Mouse (Mus musculus) cortical plate, adult 2 months (tissue): ENCODE measurements around the gene Efna3.

ENCODE experiments used
- CTCF ChIP-seq: fragments of 200-500 bp; IDR thresholded peaks from 2 replicates; pipeline ENCODE4 v1.5.1; 2011; ENCODE audit warnings: mild to moderate bottlenecking, control low read depth, low read length; ENCODE audit not compliant: insufficient read depth; ENCODE audit errors: extremely low read depth
- POLR2A ChIP-seq: fragments of 200-500 bp; IDR thresholded peaks from 2 replicates; pipeline ENCODE4 v1.6.1; 2011; ENCODE audit warnings: mild to moderate bottlenecking, low read length, control low read depth; ENCODE audit not compliant: insufficient read depth; ENCODE audit errors: extremely low read depth

- TF ChIP-seq CTCF (no peak), POLR2A (no peak)
Measured at GRCm38 (mm10) chr3:89355512-89355902, 32.7 kb upstream of the Efna3 start.
